Mouse (Mus musculus) erythroblast, embryonic 14.5 days (primary cell): Measurements from ENCODE around the gene Dcun1d2. TPM values are rescaled to one million over a fixed set of nuclear protein-coding genes. Genes with fewer than 3 reads are reported as not detected.

Experiments
- H3K27me3 ChIP-seq: 2 replicates; pipeline ENCODE4 v1.6.1; 2012; ENCODE audit warnings: inconsistent platforms; ENCODE audit not compliant: control insufficient read depth
- H3K36me3 ChIP-seq: 2 replicates; pipeline ENCODE4 v1.6.1; 2012; ENCODE audit warnings: mild to moderate bottlenecking, inconsistent platforms; ENCODE audit not compliant: control insufficient read depth
- H3K4me1 ChIP-seq: 2 replicates; pipeline ENCODE4 v1.6.1; 2012; ENCODE audit warnings: inconsistent platforms; ENCODE audit not compliant: control insufficient read depth
- H3K4me3 ChIP-seq: replicated peaks from 2 replicates; pipeline ENCODE3; 2012; ENCODE audit warnings: moderate library complexity, mild to moderate bottlenecking, inconsistent platforms
- H3K9me3 ChIP-seq: 2 replicates; pipeline ENCODE4 v1.6.1; 2012; ENCODE audit warnings: low read length, inconsistent platforms, mixed read lengths; ENCODE audit not compliant: control insufficient read depth
- GATA1 ChIP-seq: IDR thresholded peaks from 2 replicates; pipeline ENCODE4 v1.6.1; 2012; ENCODE audit warnings: low read length, inconsistent platforms, mixed read lengths
- TAL1 ChIP-seq: IDR thresholded peaks from 3 replicates; pipeline ENCODE4 v1.6.1; 2012; ENCODE audit warnings: low read length, inconsistent platforms, mixed read lengths
- polyA plus RNA-seq: library from polyadenylated mRNA; stranded (reverse); fragments of >175 nt; gene quantifications from 2 replicates; pipeline ENCODE4 v1.2.3, GENCODE M21; 2012

Gene Dcun1d2
- polyA plus RNA-seq, 1 experiment: 0.21 TPM

DNA sequence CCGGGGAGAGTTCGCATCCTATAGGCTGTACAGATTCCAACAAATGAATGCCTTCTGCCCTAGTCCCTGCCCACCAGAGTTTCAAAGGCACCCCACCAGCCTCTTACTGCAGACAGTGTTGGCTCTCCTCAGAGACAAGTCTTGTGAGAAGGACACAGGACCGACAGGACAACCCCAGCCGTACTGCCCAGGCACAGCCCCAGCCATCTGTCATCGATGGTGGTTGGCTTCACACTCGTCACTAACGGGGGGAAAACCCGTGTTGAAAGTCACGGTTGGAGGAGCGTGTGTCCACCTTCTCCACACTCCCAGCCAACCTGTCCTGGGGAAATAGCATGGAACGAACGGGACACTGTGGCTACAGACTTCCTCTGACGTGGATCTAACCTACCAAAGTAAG, 53.1 kb downstream of the Dcun1d2 start:
- TF ChIP-seq TAL1 (no peak), GATA1 (no peak)
- H3K27me3 ChIP-seq: peaks cover 9% of the 10 kb centered on the region

DNA sequence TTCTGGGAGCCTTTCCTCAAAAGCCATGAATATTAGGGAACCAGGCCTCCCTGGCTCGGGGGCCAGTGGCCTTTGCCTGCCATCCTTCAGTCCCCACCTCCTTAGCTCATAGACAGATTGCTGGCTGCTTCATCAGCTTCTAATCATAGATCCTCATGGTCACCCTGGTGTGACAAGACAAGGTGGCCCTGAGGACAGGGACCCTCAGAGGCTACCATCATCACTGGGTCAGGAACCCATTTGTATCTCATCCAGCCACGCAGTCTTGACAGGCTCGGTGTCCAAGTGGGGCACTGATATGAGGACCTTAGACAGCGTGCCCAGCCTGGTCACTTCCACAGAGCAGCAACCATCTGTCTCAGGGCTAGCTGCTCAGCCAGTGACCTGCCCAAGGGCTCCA, 57.5 kb downstream of the Dcun1d2 start:
- Histone ChIP-seq H3K9me3 (no peaks in the 10 kb centered on the region), H3K4me3 (no peak overlapping the region), H3K27me3 (peaks cover 5% of the 10 kb centered on the region; the same call in 1 of the 2 replicates), H3K36me3 (no peaks in the 10 kb centered on the region), H3K4me1 (no peaks in the 10 kb centered on the region)
- TF ChIP-seq TAL1: no peak
- no peak for TF ChIP-seq GATA1

More for the DNA sequence above, 53.1 kb downstream of the Dcun1d2 start:
- Histone ChIP-seq H3K4me1 (no peaks in the 10 kb centered on the region), H3K9me3 (no peaks in the 10 kb centered on the region), H3K4me3 (no peak overlapping the region), H3K36me3 (no peaks in the 10 kb centered on the region)

DNA sequence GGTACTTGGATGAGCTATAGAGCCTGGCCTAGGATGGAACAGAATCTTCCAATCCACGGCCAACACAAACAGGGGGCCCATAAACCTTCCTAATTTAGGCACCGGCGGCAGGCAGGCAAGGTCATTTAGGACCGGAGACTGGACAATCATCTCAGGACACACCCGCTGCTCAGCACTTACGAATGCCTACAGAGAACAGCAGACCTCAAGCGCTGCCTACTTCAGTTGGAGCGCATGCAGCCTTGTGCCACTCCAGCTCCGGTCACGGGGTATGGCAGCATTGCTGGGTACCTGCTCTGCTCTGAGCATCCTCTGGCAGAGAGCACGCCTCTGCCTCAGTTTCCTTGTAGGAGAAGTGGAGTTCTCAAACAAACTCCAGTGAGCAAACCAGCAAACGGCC, 58.1 kb downstream of the Dcun1d2 start:
- H3K4me1 ChIP-seq: no peaks in the 10 kb centered on the region

DNA sequence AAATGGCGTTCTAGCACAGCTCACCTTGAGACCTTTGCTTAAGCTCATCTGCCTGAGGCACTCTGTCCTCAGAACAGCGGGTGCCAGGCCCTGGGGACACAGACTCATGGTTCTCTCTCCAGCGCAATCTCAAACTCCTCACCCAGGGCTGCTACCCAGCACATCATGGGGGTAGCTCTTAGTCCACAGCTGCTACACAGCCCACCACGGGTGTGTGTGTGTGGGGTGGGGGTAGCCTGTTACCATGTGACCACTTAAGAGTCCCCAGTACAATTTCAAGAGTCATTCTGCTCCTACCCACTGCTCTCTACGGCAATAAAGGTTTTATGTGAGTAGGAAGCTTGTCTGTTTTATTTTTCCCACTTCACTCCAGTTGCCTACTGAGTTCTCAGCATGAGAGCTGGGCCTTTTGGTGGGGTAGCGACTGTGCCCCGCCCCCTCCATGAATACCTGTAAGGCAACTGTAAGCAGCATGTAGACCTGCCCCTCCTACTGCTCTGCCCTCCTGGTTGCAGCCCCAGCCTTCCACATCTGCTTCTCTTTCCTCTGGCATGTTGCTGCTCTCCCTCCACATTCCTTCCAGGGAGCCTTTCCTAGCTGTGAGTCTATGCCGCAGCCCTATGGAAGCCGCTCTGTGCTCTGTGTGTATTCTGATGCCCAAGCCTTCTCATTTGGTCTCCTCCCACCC, 58.9 kb downstream of the Dcun1d2 start:
- TF ChIP-seq GATA1: no peak
- no peak for TF ChIP-seq TAL1
- Histone ChIP-seq H3K4me1 (no peaks in the 10 kb centered on the region), H3K4me3 (no peak overlapping the region), H3K36me3 (no peaks in the 10 kb centered on the region), H3K9me3 (no peaks in the 10 kb centered on the region), H3K27me3 (peaks cover 4% of the 10 kb centered on the region; the same call in 1 of the 2 replicates)

More for the DNA sequence above, 58.1 kb downstream of the Dcun1d2 start:
- Histone ChIP-seq H3K36me3 (no peaks in the 10 kb centered on the region), H3K27me3 (peaks cover 3% of the 10 kb centered on the region; the same call in 1 of the 2 replicates), H3K4me3 (no peak overlapping the region), H3K9me3 (no peaks in the 10 kb centered on the region)
- TF ChIP-seq TAL1 (no peak), GATA1 (no peak)

DNA sequence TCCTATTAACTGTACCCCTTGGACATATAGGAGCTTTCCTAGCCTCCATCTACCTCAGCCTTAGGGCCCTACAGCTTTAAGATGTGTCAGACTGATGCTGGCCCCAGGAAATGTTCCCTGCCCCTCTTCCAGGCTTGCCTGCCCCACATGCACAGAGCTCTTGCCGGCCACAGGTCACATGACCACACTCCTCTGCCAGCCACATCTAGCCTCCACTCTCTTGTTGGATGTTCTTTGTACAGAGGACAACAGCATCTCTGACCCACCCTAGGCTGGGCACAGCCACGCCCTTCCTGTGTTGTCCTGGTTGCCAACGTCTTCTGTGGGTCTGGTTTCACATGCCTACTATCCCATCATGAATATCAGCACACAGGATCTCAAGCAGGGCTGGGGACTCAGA, 60.7 kb downstream of the Dcun1d2 start:
- H3K36me3 ChIP-seq: no peaks in the 10 kb centered on the region
- H3K9me3 ChIP-seq: no peaks in the 10 kb centered on the region
- H3K4me1 ChIP-seq: no peaks in the 10 kb centered on the region
- H3K4me3 ChIP-seq: no peak overlapping the region
- TF ChIP-seq GATA1: no peak
- TF ChIP-seq TAL1: no peak
- H3K27me3 ChIP-seq: peaks cover 4% of the 10 kb centered on the region

DNA sequence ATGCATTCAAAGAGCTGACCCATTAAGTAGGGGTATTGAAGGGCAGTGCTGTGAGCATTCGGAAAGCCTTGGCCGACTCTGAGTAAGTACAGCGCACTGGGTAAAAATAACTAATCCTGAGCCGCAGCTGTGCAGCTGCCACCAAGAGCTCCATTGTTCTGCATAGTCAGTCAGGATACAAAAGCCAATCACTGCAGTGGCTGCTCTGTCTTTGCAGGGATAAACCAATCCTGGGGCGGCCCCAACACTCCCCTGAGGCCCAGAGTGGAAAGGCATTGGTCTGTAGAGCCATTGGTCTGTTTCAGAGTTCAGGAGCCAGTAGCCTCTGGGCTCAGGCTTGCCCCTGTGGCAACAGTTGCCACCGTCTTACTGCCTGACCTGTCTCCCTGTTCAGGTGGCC, 61.6 kb downstream of the Dcun1d2 start:
- H3K9me3 ChIP-seq: no peaks in the 10 kb centered on the region
- H3K36me3 ChIP-seq: no peaks in the 10 kb centered on the region
- no peaks in the 10 kb centered on the region for H3K4me1 ChIP-seq
- peaks cover 4% of the 10 kb centered on the region for H3K27me3 ChIP-seq
- TF ChIP-seq GATA1: no peak
- TF ChIP-seq TAL1: no peak
- H3K4me3 ChIP-seq: no peak overlapping the region

DNA sequence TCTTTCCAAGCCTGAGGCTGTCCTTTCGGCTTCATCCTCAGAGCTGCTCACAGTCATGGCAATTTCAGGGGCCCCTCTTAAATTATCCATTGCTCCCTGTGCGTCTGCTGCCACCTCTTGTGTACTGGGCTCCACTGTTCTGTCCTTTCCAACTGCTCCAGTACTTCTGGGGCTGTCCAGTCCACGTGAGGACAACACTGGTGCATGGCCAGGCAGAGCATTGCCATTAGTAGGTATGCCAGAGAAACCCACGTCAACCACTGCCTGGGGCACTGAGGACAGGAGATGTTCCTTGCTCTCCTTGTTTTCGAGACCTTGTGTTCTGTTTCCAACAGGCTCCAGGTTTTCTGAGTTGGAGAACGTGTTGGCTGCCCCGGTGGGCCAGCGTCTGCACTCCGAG, 63.5 kb downstream of the Dcun1d2 start:
- Histone ChIP-seq H3K36me3 (no peaks in the 10 kb centered on the region), H3K27me3 (peaks cover 6% of the 10 kb centered on the region), H3K4me1 (no peaks in the 10 kb centered on the region), H3K4me3 (no peak overlapping the region), H3K9me3 (no peaks in the 10 kb centered on the region)
- TF ChIP-seq GATA1 (no peak), TAL1 (no peak)

DNA sequence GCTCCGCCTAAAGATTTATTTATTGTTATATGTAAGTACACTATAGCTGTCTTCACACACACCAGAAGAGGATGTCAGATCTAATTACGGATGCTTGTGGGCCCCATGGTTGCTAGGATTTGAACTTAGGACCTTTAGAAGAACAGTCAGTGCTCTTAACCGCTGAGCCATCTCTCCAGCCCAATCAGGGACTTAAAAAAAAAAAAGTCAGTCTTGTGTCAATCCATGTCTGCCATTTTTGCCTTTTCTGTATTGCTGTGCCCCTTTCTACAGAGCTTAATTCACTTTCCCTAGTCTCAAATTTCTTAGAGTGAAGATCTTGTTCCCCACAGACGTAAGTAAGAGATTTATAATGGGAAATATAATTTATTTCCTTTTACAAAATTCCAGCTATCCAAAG, 69.5 kb downstream of the Dcun1d2 start:
- no peak overlapping the region for H3K4me3 ChIP-seq
- TF ChIP-seq TAL1 (no peak), GATA1 (no peak)

DNA sequence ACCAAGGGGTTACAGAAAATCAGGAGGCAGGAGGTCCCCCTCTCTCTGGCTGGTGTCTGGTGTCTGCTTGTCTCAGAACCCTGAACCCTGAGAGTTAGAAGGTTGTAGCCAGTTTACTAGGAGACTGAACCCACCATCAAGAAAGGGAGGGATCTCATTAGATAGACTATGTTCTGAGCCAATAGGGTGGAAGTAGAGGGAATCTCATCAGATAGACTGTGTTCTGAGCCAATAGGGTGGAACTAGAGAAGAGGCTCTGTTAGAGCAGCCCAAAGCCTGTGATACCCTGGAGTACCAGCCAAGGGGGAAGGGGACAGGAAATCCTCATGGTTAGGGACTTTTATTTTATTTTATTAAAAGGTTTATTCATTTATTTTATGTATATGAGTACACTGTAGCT, 69.9 kb downstream of the Dcun1d2 start:
- Histone ChIP-seq H3K27me3 (peaks cover 3% of the 10 kb centered on the region; the same call in 1 of the 2 replicates), H3K4me1 (peaks cover 13% of the 10 kb centered on the region), H3K4me3 (no peak overlapping the region), H3K36me3 (no peaks in the 10 kb centered on the region), H3K9me3 (no peaks in the 10 kb centered on the region)
- TF ChIP-seq TAL1 (no peak), GATA1 (no peak)

More for the DNA sequence above, 69.5 kb downstream of the Dcun1d2 start:
- Histone ChIP-seq H3K27me3 (peaks cover 3% of the 10 kb centered on the region; the same call in 1 of the 2 replicates), H3K36me3 (no peaks in the 10 kb centered on the region), H3K4me1 (peaks cover 8% of the 10 kb centered on the region), H3K9me3 (no peaks in the 10 kb centered on the region)
